Mouse (Mus musculus): ENCODE results near the gene Vezt. TPM values are rescaled to one million over a fixed set of nuclear protein-coding genes. Genes with fewer than 3 reads are reported as not detected.

The Vezt gene
- polyA plus RNA-seq, 1 experiment from 2014 or later: 43.4 TPM

DNA sequence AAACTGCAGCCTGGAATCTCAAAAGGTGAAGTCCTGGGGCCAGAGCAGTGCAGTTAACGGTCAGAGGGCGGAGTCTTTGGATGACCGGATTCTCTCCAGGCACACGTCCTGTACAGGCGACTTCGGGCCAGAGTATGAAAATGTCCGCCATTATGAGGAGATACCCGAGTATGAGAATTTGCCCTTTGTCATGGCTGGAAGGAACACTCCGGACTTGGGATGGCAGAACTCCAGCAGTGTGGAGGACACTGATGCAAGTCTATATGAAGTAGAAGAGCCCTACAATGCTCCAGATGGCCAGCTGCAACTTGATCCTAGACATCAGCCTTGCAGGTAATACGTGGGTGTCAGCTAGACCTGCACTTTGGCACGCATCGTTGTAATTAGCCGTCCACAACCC lies 9.7 kb upstream of the Vezt start:
- no peaks in the 10 kb centered on the region; the same call in 1 of the 2 replicates for H3K36me3 ChIP-seq (ENCODE audit: control insufficient read depth, insufficient read depth, low read length)
- H3K9me3 ChIP-seq (ENCODE audit: control insufficient read depth, low read length): no peaks in the 10 kb centered on the region
- H3K4me3 ChIP-seq (ENCODE audit: low read depth, low read length): no peak overlapping the region
- WGBS: 92% methylated on average over 13 of the region's 13 CpGs
- no peak overlapping the region for H3K27ac ChIP-seq (ENCODE audit: low read depth, low read length)
- no peak overlapping the region for H3K4me2 ChIP-seq (ENCODE audit: low read depth)
- H3K4me1 ChIP-seq (ENCODE audit: control insufficient read depth, insufficient read depth, low read length): no peaks in the 10 kb centered on the region
- no peak overlapping the region for H3K9ac ChIP-seq (ENCODE audit: low read length)
- no peak for DNase-seq (ENCODE audit: low spot score)
- no peak for ATAC-seq (ENCODE audit: insufficient read depth, low FRiP score, low TSS enrichment)
- no peaks in the 10 kb centered on the region for H3K27me3 ChIP-seq (ENCODE audit: control insufficient read depth, insufficient read depth, low read length)

DNA sequence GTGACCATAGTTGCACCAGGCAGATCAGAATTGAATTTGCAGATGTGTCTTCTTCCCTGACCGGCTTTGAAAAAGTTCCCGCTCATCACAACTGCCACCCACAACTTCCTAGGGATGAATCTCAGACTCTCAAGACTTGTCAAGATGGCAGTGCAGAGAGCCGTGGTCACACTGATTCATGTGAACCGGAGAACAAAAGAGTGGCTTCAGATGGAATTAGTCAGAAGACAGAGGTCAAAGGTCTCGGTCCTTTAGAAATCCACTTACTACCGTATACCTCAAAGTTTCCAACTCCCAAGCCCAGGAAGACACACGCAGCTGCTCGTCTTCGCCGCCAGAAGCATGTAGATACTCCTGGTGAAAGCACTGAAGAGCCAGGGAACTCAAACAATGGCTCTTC lies 8.3 kb upstream of the Vezt start:
- Histone ChIP-seq H3K9me3 (ENCODE audit: control insufficient read depth, low read length) (no peaks in the 10 kb centered on the region), H3K4me3 (ENCODE audit: low read depth, low read length) (no peak overlapping the region), H3K4me1 (ENCODE audit: control insufficient read depth, insufficient read depth, low read length) (no peaks in the 10 kb centered on the region), H3K27ac (ENCODE audit: low read depth, low read length) (no peak overlapping the region), H3K4me2 (ENCODE audit: low read depth) (no peak overlapping the region), H3K36me3 (ENCODE audit: control insufficient read depth, insufficient read depth, low read length) (no peaks in the 10 kb centered on the region; the same call in 1 of the 2 replicates), H3K27me3 (ENCODE audit: control insufficient read depth, insufficient read depth, low read length) (no peaks in the 10 kb centered on the region), H3K9ac (ENCODE audit: low read length) (no peak overlapping the region)
- WGBS: 36% methylated on average over 10 of the region's 10 CpGs
- DNase-seq (ENCODE audit: low spot score) (no peak), ATAC-seq (ENCODE audit: insufficient read depth, low FRiP score, low TSS enrichment) (no peak)

DNA sequence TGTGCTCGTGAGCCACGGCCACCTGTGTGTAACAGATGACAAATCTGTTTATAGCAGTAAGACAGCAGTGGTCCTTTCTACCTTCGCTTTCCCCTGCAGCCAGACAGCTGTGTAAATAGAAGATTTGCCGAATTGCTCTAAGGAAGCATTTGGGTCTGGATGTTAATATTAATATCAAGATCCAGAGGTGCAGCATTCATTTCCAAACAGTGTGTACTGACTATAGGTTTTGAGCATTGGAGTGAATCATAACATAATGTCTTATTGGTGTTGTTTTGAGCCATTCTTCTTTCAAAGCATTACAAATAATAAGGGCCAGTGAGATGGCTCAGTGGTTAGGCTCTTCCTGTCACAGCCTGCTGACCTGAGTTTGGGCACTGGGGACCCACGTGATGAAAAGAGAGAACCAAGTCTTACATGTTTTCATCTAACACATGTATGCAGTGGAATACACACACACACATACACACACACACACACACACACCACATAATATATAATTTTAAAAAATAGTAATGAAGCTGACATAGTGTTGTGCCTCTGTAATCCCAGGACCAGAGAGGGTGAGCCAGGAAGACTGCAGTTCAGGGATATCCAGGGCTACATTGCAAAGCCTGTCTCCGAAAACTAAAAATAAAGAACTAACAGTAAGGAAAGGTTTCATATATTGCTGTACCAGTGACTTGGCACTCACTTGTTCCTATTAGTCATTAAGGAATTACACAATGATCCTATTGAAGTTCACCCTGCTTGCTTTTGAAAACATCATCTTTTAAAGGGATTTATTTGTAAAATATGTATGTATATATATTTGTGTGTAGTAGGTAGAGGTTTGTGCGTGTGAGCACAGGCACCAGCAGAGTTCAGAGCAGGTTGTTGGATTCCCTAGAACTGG lies 3.0 kb upstream of the Vezt start:
- Histone ChIP-seq H3K4me3 (ENCODE audit: low read depth, low read length) (no peak overlapping the region), H3K4me2 (ENCODE audit: low read depth) (no peak overlapping the region), H3K27ac (ENCODE audit: low read depth, low read length) (no peak overlapping the region), H3K36me3 (ENCODE audit: control insufficient read depth, insufficient read depth, low read length) (no peaks in the 10 kb centered on the region), H3K4me1 (ENCODE audit: control insufficient read depth, insufficient read depth, low read length) (peaks cover 10% of the 10 kb centered on the region), H3K27me3 (ENCODE audit: control insufficient read depth, insufficient read depth, low read length) (no peaks in the 10 kb centered on the region), H3K9me3 (ENCODE audit: control insufficient read depth, low read length) (no peaks in the 10 kb centered on the region), H3K9ac (ENCODE audit: low read length) (no peak overlapping the region)
- 68% methylated on average over 7 of the region's 7 CpGs for WGBS
- ATAC-seq (ENCODE audit: insufficient read depth, low FRiP score, low TSS enrichment) (no peak), DNase-seq (ENCODE audit: low spot score) (no peak)

DNA sequence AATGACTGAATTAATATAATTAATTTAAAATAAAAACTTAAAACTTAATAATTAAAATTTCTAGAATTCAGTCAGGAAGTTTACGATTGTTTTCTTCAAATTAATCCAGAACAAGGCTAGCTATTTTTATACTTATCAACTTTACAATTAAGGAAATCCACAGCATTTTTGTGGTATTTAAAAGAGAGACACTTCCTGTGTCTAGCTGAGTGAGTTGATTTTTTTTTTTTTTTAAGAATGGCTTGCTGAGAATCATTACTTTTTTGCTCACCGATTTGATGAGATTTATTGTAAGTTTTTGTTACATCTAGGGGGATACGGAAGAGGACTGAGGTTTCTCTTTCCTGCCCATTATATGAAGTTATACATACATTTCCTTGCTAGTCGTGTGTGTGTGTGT lies 2.0 kb upstream of the Vezt start:
- Histone ChIP-seq H3K27me3 (ENCODE audit: control insufficient read depth, insufficient read depth, low read length) (no peaks in the 10 kb centered on the region), H3K4me3 (ENCODE audit: low read depth, low read length) (no peak overlapping the region), H3K4me1 (ENCODE audit: control insufficient read depth, insufficient read depth, low read length) (peaks cover 13% of the 10 kb centered on the region), H3K9ac (ENCODE audit: low read length) (no peak overlapping the region), H3K27ac (ENCODE audit: low read depth, low read length) (no peak overlapping the region), H3K9me3 (ENCODE audit: control insufficient read depth, low read length) (no peaks in the 10 kb centered on the region), H3K4me2 (ENCODE audit: low read depth) (no peak overlapping the region), H3K36me3 (ENCODE audit: control insufficient read depth, insufficient read depth, low read length) (no peaks in the 10 kb centered on the region)
- DNase-seq (ENCODE audit: low spot score): no peak
- ATAC-seq (ENCODE audit: insufficient read depth, low FRiP score, low TSS enrichment): no peak
- WGBS: 67% methylated on average over 4 of the region's 4 CpGs

DNA sequence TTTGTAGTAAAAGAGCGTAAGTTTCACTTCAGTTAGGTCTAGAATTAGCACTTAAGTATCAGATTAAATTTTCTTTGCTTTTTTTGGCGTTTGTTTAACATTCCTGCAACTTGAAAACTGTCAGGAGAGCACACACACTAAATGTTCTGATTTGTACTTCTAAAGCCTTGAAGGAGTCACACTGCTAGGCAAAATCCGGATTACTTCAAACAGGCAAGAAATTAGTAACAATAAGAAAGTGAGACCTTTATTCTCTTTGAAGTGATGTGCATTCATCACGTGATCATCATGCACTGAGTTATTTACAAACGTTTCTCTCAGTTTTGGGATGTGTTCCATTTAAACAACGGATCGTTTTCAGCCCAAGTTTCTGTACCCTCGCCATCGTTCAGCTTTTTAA lies 1.6 kb upstream of the Vezt start:
- peaks cover 13% of the 10 kb centered on the region for H3K4me1 ChIP-seq (ENCODE audit: control insufficient read depth, insufficient read depth, low read length)
- no peak overlapping the region; the same call in 1 of the 2 replicates for H3K4me3 ChIP-seq (ENCODE audit: low read depth, low read length)
- 63% methylated on average over 9 of the region's 9 CpGs for WGBS
- H3K4me2 ChIP-seq (ENCODE audit: low read depth): peak overlapping the region; percentile 62; the same call in 1 of the 2 replicates
- no peak overlapping the region for H3K27ac ChIP-seq (ENCODE audit: low read depth, low read length)
- H3K36me3 ChIP-seq (ENCODE audit: control insufficient read depth, insufficient read depth, low read length): no peaks in the 10 kb centered on the region
- no peak overlapping the region for H3K9ac ChIP-seq (ENCODE audit: low read length)
- ATAC-seq (ENCODE audit: insufficient read depth, low FRiP score, low TSS enrichment) (no peak), DNase-seq (ENCODE audit: low spot score) (no peak)
- no peaks in the 10 kb centered on the region for H3K9me3 ChIP-seq (ENCODE audit: control insufficient read depth, low read length)
- H3K27me3 ChIP-seq (ENCODE audit: control insufficient read depth, insufficient read depth, low read length): no peaks in the 10 kb centered on the region

DNA sequence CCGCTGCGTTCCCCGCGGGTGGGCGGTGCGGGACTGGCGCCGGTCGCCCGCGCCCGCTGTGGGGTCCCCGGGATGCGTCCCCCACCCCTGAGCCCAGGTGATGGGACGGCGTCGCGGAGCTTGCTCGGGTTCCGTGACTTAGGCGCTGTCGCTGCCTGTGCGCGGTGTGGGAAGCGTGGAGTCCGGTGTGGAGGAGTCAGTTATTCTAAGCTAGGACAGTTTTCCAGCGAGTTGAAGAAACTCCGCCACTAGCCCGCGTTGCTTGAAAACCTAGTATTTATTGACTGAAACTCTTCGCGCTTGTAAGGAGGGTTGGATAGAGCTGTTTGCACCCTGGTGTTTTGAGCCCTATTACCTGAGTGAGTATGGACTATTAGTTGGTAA lies 750 bp upstream of the Vezt start:
- Histone ChIP-seq H3K4me3 (ENCODE audit: low read depth, low read length) (peak overlapping the region; percentile 80), H3K4me2 (ENCODE audit: low read depth) (peak overlapping the region; percentile 62), H3K9ac (ENCODE audit: low read length) (peak overlapping the region; percentile 82), H3K4me1 (ENCODE audit: control insufficient read depth, insufficient read depth, low read length) (peaks cover 13% of the 10 kb centered on the region), H3K27me3 (ENCODE audit: control insufficient read depth, insufficient read depth, low read length) (no peaks in the 10 kb centered on the region), H3K36me3 (ENCODE audit: control insufficient read depth, insufficient read depth, low read length) (no peaks in the 10 kb centered on the region), H3K9me3 (ENCODE audit: control insufficient read depth, low read length) (no peaks in the 10 kb centered on the region), H3K27ac (ENCODE audit: low read depth, low read length) (peak overlapping the region; percentile 56; the same call in 1 of the 2 replicates)
- WGBS: 1% methylated on average over 32 of the region's 32 CpGs
- DNase-seq (ENCODE audit: low spot score) (no peak), ATAC-seq (ENCODE audit: insufficient read depth, low FRiP score, low TSS enrichment) (peak; percentile 39)

DNA sequence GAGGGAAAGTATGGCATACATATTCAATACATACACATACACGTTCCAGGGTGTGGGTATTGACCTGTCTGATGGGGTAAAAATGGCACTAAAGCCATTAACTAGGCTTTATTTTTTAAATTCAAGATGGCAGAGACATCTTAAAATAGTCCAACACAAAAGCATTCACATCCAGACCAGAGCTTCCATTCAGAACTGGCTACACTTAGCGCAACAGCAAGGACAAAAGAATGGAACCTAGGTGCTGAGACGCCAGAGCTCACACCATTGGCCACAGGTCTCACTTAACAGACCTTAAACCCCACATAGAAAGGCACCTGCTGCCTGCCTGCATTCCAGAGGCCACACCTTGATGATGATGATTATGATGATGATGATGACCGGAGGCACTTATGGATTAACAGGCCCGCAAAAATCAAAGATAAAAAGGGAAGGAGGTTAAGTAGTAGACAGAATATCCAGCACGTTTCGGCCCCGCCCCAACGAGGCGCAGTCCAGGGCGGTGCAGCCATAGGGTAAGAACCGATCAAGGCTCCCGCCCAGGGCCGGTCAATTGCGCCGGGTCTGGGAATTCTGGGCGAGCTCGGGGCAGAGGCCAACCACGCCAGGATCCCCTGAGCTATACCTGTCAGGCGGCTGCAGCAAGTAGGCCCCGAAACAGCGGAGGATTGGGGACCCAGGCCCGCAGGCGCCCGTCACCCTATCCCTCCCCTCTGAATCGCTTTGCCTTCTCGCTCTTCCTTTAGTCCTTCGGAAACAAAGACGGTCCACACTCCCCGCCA lies 550 bp downstream of the Vezt start:
- H3K27ac ChIP-seq (ENCODE audit: low read depth, low read length): no peak overlapping the region

DNA sequence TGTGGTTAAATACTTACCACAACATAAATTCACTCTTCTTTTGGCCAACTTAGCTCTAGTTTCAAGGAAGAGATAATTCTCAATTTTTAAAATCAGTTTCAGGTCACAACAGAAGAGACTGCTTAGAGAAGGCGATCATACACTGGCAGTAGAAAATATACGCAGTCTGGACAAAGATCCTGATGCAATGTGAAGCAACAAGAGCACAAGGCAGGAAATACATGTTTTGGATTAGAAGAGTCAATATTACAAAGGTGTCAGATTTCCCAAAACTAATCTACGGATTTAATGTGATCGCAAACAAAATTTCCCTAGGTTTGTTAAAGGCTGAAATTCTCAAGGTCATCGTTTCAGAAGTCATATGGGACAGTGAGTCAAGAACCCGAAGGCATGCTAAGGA lies 4.5 kb downstream of the Vezt start:
- no peak for ATAC-seq (ENCODE audit: insufficient read depth, low FRiP score, low TSS enrichment)

More for the DNA sequence above, 550 bp downstream of the Vezt start:
- no peaks in the 10 kb centered on the region for H3K36me3 ChIP-seq (ENCODE audit: control insufficient read depth, insufficient read depth, low read length)
- peak overlapping the region; percentile 80 for H3K4me3 ChIP-seq (ENCODE audit: low read depth, low read length)
- H3K4me1 ChIP-seq (ENCODE audit: control insufficient read depth, insufficient read depth, low read length): peaks cover 13% of the 10 kb centered on the region
- H3K9me3 ChIP-seq (ENCODE audit: control insufficient read depth, low read length): no peaks in the 10 kb centered on the region
- H3K4me2 ChIP-seq (ENCODE audit: low read depth): peak overlapping the region; percentile 43
- peak overlapping the region; percentile 83 for H3K9ac ChIP-seq (ENCODE audit: low read length)
- DNase-seq (ENCODE audit: low spot score): peak; percentile 68
- H3K27me3 ChIP-seq (ENCODE audit: control insufficient read depth, insufficient read depth, low read length): no peaks in the 10 kb centered on the region
- ATAC-seq (ENCODE audit: insufficient read depth, low FRiP score, low TSS enrichment): peak; percentile 80
- WGBS: under 1% methylated on average over 30 of the region's 30 CpGs

More for the DNA sequence above, 4.5 kb downstream of the Vezt start:
- H3K27me3 ChIP-seq (ENCODE audit: control insufficient read depth, insufficient read depth, low read length): no peaks in the 10 kb centered on the region
- H3K4me1 ChIP-seq (ENCODE audit: control insufficient read depth, insufficient read depth, low read length): peaks cover 9% of the 10 kb centered on the region; the same call in 1 of the 2 replicates
- H3K27ac ChIP-seq (ENCODE audit: low read depth, low read length): no peak overlapping the region
- no peak overlapping the region for H3K9ac ChIP-seq (ENCODE audit: low read length)
- 95% methylated on average over 6 of the region's 6 CpGs for WGBS
- H3K9me3 ChIP-seq (ENCODE audit: control insufficient read depth, low read length): no peaks in the 10 kb centered on the region
- H3K4me3 ChIP-seq (ENCODE audit: low read depth, low read length): no peak overlapping the region
- H3K36me3 ChIP-seq (ENCODE audit: control insufficient read depth, insufficient read depth, low read length): no peaks in the 10 kb centered on the region
- no peak overlapping the region for H3K4me2 ChIP-seq (ENCODE audit: low read depth)
- DNase-seq (ENCODE audit: low spot score): no peak
